Mouse (Mus musculus) lung, adult 2 months (tissue): ENCODE measurements around the gene Psmd12.

Source experiments
- CTCF ChIP-seq: fragments of 200-500 bp; IDR thresholded peaks from 2 replicates; pipeline ENCODE4 v1.5.1; 2011; ENCODE audit warnings: mild to moderate bottlenecking, low read length, control low read depth; ENCODE audit not compliant: insufficient read depth
- POLR2A ChIP-seq: fragments of 200-500 bp; IDR thresholded peaks from 2 replicates; pipeline ENCODE4 v1.6.1; 2011; ENCODE audit warnings: low read depth, mild to moderate bottlenecking, control low read depth, low read length, borderline replicate concordance; ENCODE audit errors: extremely low read depth

DNA sequence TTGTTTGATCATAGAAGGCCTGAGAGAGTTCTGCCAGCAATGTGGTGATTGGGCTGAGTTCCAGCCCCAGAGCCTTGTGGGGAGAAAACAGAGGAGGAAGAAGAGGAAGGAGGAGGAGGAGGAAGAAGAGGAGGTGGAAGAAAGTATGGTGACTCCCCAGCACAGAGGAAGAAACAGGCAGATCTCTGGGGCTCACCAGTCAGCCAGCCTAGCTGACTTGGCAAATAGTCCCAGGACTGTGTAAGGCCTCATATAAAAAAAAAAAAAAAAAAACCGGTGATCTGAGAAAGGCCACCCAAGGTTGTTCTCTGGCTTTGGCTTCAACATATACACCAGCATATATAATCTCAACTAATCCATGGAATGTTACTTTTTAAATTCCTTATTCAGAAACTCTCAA, 13.3 kb upstream of the Psmd12 start:
- no peak for TF ChIP-seq CTCF
- TF ChIP-seq POLR2A = no peak
